Mouse (Mus musculus) left cerebral cortex, adult 8-10 months (tissue): Measurements from ENCODE around the gene D430041D05Rik. TPM values are rescaled to one million over a fixed set of nuclear protein-coding genes. Genes with fewer than 3 reads are reported as not detected.
"Not testable (repeated sequence)": the region's sequence is repeated elsewhere in the genome, so short reads cannot be mapped to it uniquely, and the experiment has no call there.

Experiments
- DNase-seq, 2 experiments: peaks; one replicate each; pipeline ENCODE4 v3.0.0; 2022; ENCODE audit warnings: low spot score in 2 of 2
- total RNA-seq, 4 experiments: library from RNA; stranded (reverse); gene quantifications; 2 replicates each; pipeline ENCODE4 v1.2.4; 2022

Gene D430041D05Rik
- total RNA-seq, 4 experiments from 2014 or later = 86.2 to 100 (median 90.7) TPM

DNA sequence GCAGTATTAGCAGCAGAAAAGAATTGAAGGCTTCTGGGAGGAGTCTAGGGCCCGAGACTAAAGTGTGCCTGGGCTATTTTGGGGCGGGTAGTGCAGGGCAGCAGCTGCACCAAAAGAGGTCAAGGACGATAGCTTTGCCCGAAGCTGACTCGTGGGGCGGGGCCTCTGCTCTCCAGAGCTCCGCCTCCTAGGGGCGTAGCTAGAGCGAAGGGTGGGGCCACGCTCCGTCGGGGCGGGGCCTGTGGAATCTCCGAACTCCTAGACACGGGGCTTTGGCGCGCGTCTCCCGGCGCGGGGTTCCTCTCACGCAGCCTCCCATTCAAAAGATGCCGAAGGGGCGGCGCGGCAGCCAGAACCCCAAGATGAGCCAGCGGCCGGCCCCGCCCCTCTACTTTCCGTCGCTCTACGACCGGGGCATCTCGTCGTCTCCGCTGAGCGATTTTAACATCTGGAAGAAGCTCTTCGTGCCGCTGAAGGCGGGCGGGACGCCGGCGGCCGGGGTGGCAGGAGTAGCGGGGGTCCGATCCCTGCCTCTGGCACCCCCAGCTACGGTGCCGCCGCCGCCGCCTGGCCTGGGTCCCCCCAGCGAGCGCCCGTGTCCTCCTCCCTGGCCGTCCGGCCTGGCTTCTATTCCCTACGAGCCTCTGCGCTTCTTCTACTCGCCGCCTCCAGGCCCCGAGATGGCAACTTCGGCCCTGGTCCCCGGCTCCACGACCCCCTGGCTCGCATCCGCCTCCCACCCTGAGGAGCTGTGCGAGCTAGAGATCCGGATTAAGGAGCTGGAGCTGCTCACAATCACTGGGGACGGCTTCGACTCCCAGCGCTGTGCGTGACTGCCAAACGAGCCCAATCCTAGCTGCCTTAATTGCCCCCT lies 288.1 kb downstream of the D430041D05Rik start, which contains the start of gene A930018P22Rik:
TSS of gene A930018P22Rik (plus strand) at position 265 of the 874 bp plus-strand sequence.
- peak; percentile 76 to 86 for DNase-seq

DNA sequence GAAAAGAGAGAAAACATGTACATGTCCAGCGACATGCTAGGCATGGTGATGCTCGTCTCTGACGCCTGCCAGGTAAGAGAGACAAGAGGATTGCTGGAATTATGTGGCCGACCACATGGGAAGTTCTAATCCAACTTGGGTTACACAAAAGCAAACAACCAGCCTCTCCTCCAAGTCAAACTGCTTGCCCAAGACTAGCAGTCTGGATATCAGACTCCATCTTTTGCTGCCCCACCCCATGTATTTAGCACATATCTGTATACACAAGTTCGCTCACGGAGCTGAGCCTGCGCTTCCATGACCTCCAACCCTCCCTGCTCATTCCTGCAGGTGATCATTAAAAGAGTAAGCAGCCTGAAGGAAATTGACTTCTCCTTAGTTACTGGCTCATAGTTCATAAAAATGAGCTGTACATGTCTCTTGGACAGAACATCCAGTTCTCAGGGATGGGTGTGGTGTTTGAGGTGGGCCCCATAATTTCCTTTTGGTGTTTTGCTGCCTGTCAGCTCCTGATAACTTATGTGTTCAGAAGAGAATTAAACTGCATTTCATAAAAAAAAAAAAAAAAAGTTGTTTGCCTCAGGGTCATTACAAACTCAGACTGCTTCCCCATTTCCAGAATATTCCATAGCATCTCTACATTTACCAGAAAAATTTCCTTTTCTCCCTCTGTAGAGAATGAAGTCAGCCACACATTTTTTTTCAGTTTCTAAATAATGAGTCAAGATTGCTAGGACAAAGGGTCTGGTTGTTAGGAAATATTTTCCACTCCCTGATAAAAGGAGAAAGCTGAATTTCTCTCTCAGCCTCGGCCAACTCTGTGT lies 288.9 kb downstream of the D430041D05Rik start:
- DNase-seq = no peak

DNA sequence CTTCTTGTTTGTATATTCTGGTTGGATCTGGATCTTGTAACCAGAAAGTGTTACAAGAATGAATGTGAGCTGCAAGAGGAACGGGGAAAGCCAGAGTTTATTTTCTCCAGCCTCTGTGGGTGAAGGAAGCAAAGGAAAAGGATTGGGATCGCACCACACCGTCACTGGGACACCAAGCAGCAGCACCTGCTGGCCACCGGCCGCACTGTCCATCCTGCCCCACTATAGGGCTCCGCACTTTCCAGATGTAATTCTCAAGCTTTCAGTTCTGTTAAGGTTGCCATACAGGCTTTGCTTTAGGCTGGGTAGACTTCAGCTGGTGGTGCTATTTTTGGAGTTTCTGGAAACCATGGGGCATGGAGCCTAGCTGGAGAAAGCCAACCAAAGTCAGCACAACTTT lies 290.5 kb downstream of the D430041D05Rik start:
- DNase-seq = no peak

DNA sequence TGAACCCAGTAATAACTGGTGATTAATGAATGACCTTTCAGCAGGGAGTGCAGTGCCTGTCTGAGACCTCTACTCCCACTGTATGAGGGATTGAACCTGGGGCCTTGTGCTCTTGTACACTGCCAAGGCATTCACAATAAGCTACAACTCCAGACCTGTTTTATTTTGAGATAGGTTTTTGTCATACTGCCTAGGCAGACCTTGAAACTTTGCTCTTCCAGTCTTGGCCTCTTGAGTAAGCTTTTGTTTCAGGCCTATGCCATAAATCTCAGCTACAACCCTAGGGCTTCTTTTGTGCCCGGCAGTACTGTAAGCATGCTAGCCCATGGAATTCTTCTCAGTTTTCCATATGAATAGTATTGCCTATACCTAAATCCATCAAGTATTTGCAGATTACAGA lies 291.7 kb downstream of the D430041D05Rik start:
- DNase-seq = no peak

DNA sequence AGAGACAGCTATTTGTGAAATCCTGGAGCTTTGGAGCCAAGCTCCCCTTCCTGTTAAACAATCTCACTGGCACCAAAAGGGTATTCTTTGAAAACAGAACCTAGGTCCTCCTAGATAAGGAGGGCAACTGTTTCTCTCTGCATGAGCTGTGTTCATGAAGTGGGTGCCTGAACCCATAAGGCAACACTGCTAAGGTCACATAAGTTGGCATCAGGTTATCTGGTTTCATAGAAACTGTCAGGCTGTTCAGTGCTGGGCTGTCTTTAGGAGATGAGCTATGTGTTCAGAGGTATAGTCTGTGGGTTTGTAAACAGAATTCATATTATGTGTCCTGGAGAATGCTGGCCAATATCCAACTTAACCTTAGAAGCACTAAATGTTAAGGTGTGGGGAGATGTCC lies 293.6 kb downstream of the D430041D05Rik start:
- not testable (repeated sequence) for DNase-seq

DNA sequence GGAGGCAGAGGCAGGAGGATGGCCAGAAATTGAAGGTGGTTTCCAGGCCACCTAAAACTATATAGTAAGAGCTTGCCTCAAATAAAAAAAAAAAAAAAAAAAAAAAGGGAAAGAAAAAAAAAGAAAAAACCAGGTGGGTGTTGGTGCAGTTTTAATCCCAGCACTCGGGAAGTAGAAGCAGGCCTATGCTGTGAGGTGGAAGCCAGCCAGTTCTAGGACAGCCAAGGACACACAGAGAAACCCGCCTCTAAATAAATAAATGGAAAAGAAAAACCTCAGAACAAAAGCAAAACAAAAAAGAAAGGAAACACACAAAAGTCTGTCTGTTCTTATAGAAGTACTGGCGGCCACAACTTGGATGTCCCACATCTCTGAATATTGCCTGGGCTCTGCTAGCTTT lies 295.9 kb downstream of the D430041D05Rik start:
- DNase-seq = no peak

DNA sequence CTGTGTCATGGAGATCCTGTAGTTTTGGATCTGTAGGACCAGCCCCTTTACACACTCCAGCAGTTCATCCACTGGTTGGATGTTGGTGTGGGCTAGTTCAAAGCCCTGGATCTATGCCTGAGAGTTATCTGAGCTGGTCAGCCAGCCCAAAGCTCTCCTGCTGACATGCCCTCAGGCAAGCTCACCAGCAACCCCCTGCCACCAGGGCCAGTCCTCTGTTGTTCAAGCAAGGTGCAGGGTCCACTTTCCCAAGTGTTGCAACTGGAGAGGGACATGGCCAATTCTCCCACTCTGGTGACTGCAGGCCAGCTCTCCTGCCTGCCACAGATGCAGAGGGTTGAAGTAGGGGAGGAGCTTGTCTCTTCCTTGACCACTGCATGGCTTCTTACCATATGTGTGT lies 297.2 kb downstream of the D430041D05Rik start:
- DNase-seq = not testable (repeated sequence)

DNA sequence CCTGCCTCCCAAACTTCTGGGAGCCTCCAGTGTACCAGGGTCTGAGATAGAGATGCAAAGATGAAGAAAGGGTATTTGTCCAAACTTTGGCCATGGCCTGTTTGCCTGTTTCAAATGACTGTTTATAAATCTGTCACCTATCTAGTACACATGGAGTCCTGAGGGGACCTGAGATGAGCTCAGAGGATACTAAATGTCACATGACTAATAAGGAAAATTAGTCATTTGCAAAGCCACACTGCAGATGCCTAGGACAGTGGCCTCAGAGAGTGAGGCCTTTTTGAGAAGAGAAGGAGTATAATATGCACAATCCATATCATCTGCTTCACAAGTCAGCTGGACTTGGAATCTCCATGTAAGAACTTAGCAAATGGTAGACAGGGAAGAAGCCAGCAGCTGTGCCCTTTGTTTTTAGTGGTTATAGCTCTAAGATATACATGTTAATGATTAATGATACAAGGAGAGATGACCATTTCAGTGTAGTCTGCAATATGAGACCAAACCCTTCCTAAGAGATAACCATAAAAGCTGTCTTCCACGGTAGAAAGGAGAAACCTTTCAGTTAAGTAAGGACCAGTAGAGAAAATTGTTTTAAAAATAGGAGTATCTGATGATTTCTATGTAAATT lies 299.5 kb downstream of the D430041D05Rik start:
- DNase-seq = not testable (repeated sequence)

DNA sequence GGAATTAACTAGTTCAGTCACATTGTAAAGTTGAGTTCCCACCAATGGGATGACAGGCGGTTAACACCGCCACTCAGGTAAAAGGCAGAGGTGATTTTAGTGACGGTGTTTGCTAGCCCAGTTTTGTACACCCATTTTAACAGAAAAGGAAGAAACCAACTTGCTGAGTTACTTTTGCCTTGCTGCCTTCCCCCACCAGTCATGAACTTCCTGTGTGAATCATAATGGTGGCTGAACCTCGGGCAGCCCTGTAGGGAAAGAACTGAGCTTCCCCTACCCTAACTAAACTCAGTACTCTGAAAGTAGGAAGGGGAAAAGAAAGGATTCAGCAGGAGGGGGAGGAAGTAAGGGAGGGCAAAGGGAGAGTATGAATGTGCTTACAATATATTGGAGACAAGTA lies 300.8 kb downstream of the D430041D05Rik start:
- no peak for DNase-seq

DNA sequence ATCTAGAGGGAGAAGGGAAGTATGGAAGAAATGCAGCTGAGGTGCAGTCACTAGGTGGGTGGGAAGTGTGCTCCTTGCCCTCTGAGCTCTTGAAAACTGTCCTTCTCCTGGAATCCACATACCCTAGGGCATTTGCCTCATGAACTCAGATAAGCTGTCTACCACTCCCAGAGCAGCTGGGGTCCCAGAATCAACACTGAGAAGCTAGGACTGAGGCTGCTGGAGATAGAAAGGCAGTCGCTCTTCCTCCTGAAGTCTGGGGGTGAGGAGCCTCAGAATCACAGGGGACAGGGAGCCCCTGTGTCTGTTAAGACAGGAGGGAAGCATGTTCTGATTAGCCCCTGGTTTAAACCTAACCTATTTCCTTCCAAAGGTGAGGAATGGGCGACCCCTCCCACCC lies 301.3 kb downstream of the D430041D05Rik start:
- no peak for DNase-seq

DNA sequence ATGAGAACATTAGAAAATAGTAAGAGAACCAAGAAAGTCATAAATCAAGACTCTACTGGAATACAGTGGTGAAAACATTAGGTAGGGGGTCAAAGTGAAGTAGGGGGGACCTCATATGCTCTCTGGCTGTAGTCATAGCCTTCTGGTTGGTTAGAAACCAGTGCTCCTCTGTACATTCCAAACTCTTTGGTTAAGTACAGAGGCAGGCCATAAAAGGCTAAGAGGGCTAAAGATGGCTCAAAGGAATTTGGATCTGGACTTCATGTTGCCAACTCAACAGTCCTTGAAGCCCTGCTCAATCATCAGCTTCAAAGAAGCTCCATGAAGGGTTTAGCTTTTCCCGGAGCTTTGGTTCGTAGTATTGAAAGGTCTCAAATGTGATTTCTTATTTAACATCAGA lies 301.8 kb downstream of the D430041D05Rik start:
- not testable (repeated sequence) for DNase-seq

DNA sequence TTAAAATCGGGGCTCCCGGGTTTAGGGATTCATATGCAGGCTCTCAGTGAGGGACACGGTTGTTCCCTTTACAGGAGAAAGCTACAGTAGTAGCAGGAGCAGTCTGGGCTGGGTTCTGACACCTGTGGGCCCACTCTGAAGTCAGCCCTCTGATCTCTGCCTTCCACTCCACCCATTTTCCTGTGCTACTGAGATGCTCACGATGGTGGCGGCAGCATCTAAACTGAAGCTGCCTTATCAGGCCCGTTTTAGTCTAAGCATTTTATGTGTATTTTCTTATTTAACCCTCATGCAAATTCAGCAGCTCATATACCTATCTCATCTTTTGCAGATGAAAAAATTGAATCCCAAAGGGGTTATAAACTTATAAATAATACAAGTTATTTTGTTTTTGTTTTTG lies 306.0 kb downstream of the D430041D05Rik start:
- no peak for DNase-seq

DNA sequence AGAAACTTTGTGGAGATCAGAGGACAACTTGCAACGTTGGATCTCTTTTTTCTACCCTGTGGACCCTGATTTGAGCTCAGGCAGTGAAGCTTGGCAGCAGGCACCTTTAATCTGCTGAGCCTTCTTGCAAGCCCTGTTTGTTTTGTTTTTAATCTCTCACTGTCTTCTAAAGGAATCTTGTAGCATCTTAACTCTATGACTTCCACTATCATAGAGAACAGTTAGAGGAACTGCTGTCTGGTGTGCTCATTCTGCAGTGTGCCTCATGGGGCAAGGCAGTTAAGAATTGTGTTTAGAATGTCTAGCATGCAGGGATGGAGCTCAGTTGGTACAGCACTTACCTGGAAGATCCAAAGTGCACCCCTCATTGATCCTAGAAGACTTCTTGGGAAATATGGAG lies 310.9 kb downstream of the D430041D05Rik start:
- no peak for DNase-seq

DNA sequence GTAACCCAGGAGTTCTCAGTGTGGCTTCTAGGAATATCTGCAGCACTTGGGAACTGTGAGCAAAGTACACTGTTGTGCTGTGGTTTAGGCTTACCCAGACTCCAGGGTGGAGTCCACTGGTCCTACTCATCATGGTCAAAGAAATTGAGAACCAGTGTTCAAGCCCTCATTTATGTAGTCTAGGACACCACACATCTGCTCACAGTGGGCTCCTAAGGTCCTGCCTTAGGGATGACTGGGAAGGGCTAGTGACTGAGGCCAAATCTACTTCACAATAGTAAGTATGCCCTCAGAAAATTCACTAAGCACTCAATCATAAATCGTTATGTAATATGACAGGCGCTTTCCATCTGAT lies 311.6 kb downstream of the D430041D05Rik start:
- no peak for DNase-seq

DNA sequence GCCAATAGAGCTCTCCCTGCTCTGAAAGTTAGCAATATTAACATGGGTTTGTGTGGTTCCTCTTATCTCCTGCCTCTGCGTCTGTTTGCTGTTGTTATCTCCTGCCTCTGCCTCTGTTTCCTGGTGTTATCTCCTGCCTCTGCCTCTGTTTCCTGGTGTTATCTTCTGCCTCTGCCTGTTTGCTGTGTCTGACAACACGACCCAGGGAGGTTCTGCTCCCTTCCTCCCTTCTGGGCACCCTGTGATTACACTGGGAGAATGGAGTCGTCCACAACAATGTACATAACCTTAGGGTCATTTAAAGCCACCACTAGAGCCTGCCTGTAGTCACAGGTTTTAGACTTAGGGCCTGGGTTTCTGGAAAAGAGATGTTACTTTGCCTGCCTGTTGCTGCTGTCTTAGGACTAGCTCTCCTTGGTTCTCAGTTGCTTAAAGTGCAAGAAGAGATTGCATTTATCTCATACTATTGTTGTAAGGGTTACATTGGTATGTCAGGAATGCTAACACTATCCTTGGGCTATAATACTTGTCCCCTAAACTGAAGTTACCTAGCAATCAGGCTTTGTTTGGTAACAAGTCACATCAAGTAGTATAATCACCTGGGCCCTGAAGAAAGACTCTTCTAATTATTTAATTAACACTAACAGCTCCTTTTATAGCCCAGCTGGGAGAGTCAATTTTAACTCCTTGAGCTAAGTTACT lies 312.1 kb downstream of the D430041D05Rik start:
- DNase-seq = no peak

DNA sequence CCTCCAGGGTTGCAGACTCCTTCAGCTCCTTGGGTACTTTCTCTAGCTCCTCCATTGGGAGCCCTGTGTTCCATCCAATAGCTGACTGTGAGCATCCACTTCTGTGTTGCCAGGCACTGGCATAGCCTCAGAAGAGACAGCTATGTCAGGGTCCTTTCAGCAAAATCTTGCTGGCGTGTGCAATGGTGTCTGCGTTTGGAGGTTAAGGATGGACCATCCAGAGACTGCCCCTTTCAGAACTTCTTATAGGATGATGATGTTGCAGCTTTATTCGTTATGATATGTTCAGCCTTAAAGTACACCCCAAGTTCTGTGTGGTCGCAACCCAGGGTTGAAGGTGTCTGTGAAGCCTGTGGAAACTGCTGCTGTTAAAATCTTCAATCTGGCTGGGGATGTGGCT lies 313.4 kb downstream of the D430041D05Rik start:
- DNase-seq = not testable (repeated sequence)

DNA sequence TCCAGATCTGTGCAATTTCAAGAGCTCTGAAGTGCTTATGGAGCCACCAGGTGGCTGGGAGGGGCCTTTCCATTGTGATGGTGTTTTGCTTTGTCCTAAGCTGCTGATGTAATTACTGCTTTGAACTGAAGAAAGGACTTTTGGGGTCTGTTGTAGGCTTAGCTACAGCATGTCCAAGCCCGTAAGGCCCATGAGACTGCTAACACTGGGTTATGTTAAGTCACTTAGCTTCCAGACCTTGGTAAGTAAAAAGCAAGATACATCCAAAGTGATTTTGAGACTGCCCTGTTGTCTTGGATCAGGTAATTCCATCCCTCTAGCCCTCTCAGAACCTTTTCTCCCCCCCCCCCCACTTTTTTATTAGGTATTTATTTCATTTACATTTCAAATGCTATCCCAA lies 314.0 kb downstream of the D430041D05Rik start:
- not testable (repeated sequence) for DNase-seq

DNA sequence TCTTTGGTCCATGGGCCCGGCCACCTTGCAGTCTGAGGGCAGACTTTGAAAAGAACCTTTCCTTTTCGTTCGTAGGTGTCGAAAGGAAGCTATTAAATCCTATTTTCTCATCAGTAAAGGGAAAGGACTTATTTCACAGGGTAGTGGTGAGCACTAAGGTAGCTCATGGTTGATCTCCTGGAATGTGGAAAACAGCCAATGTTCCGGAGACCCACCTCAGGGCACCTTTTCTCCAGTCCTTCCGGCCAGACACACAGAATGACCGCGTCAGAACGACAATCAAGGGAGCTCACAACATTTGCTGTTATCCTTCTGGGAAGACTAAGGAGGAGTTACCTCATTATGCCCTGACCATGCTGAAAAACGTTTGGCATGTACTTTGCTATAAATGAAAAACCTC lies 314.6 kb downstream of the D430041D05Rik start:
- no peak for DNase-seq

DNA sequence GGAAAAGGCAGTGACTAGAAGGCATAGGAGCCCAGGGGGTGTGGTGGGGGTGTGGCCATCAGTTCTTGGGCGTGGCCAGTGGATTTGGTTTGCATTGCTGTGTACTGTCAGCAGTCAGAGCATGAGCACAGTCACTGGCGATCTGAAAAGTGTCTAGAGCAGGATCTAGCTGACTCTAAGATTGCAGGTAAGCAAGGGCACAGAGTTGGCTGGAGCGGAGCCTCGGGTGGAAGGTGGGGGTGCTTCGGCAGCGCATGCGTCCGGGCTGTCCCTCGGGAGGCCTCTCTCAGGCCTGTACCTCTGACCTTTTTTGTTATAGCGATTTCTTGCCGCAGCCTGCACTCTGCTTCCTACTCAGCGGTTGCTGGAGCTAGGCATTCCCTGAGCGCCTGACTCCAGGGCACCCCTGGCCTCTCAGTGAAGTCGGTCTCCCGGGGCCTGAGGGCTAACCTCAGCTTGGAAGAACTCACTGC lies 315.0 kb downstream of the D430041D05Rik start, which contains the start of gene Cd59a:
TSS of gene Cd59a (plus strand) at position 61 of the 473 bp plus-strand sequence.
- peak; percentile 23 to 41 for DNase-seq

DNA sequence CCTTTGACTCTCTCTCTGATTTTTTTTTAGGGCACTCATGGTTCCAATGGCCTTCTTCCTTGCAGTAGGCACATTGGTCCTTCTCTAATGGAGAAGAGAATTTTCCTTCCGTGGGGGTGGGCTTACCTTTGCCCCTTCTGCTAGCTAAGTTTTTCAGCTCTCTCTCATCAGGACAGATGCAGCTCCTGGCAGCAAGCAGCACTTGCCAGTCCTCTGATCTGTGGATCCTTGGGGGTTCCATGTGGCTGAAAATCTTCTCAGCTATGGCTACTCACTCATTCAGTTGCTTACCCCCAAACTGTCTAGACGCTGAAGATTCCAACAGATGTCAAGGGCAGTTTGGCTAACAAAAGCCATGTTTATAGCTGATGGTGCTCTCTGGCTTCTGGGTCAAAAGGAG lies 317.5 kb downstream of the D430041D05Rik start:
- DNase-seq = no peak
